Mouse (Mus musculus) adrenal gland (tissue): Measurements from ENCODE around the gene Frem1.

Experiments used
- intact Hi-C: fragments of 180-260 bp; cut with DNase I; formaldehyde crosslinking; loops from one replicate; pipeline ENCODE4 v1.15.1; 2025
- long read RNA-seq, 2 experiments: library from polyadenylated mRNA; unstranded; transcript quantifications; one replicate each; pipeline ENCODE4 v2.0.0; 2020; ENCODE audit warnings: borderline replicate concordance in 1 of 2; ENCODE audit not compliant: insufficient replicate concordance in 1 of 2

Gene Frem1
- long read RNA-seq, experiment 1 = 0 reads
- long read RNA-seq, experiment 2 = 0 reads

DNA sequence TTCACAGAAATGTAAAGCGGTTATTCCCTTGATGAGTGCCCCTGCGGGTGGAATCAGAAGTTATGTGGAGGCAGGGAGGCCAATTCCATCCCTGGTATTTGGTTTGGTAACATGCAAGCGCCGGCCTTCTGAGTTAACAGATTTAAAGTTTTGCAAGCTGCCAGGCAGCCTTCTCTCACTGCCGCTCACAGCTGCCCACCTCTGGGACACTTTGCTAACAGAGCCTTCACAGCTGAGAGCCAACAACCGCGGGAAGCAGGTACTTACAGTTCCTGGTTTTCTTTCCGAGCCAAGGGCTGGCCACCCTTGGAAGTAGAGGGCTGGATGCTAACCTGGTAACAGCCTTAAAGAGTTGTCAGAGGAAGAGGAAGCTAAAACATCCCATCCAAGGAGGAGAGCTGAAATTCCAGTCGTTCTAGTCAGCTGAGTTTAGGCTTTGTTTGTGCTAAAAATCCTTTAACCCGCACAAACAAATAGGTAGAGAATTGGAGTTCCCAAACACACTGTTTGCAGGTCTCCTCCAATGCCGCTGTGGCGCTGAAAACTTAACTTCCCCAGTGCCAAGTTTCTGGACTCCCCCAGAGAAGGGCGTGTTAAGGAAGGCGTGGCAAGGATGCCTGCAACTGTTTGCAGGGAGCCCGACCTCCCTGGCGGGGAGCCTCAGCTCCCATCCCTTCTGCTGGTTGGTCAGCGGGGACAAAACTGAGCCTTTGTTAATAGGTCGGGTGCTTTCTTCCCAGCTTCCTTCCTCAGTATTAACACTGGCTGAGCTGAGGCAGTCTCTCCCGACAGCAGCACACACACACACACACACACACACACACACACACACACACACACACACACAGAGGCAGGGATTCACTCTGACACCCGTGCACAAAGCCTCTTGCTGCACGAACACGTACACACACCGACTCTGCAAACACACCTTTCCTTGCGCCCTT lies at the start of gene Frem1:
Gene Frem1 (minus strand): TSS at position 706 of the 944 bp plus-strand sequence.
- intact Hi-C loops = no loop called here

DNA sequence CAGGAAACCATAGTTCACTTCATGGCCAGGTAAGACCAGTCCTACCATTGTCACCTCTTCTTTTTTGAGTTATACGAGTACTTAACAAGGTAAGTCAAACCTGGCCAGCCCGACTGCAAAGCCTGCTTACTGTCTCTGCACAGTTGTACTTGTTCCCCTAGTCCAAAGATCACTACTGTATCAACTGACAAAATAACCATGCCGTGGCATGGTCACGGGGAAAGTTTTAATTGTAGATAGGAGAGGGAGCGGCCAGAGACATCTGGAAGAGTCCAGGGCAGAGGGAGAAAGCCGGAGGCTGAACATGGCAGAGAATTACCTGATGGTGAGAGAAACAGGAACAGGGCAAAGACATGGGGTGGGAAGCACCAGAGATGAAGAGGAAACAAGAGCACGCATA lies 46.9 kb upstream of the Frem1 start:
- intact Hi-C loops = no loop called here

GRCm38 (mm10) chr4:83093941-83094340 lies 41.8 kb upstream of the Frem1 start:
- intact Hi-C loops = no loop called here

GRCm38 (mm10) chr4:83090691-83091448 lies 38.7 kb upstream of the Frem1 start:
- intact Hi-C loops = no loop called here

- intact Hi-C loops = no loop called here
Observed at GRCm38 (mm10) chr4:83080364-83081174, 28.4 kb upstream of the Frem1 start.

- intact Hi-C loops = no loop called here
Observed at GRCm38 (mm10) chr4:83064191-83064590, 12.1 kb upstream of the Frem1 start.

- intact Hi-C loops = no loop called here
Observed at GRCm38 (mm10) chr4:83061564-83061963, 9.4 kb upstream of the Frem1 start.

DNA sequence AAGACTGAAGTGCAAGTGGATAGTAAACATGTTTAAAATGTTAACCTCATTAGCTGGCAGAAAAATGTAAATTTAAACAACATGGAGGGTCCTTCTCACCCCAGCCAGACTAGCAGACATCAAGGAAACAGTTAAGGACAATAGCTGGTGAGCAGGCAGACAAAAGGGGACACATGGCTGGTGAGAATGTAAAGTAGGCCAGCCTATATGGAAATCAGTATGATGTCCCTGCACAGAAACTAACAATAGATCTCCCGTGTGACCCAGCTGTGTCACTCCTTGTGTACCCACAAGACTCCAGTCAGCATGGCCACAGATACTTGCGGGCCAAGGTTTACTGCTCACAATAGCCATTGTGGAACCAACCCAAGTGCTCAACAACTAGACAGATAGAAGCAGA lies 6.5 kb upstream of the Frem1 start:
- intact Hi-C loops = no loop called here

DNA sequence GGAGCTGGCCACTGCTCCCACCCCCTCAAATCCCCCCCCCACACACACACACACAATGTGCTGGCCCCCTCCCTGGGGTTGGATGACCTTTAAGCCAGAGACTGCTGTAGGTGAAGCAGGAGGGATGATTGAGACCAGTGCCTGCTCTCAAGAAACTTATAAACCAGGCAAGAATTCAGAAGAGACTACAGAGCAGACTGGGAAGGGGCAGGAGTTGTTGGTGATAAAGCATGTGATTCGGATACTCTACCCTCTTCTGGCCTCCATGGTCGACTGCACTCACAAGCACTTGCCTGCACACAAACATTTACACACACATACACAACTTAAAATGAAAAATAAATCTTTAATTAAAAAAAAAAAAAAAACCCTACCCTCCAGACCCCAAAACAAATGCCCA lies 6.0 kb upstream of the Frem1 start:
- intact Hi-C loops = no loop called here

DNA sequence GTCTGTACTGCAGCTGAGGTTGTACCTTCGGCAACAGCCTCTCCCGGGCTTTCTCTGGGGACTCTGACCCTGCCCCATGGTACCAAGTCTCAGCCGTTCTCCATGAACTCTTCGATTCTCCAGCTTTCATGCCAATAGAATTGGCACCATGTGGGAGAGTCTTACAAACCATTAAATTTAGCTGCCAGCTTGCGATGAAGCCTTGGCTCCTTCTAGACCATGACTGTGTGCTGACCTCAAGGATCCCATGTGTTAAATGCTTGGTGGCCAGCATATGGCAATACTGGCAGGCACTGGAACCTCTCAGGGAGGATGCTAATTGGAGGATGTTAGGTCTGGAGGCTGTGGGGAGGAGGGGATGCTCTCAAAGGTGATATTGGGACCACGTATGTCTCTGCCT lies 4.4 kb upstream of the Frem1 start:
- intact Hi-C loops = no loop called here

DNA sequence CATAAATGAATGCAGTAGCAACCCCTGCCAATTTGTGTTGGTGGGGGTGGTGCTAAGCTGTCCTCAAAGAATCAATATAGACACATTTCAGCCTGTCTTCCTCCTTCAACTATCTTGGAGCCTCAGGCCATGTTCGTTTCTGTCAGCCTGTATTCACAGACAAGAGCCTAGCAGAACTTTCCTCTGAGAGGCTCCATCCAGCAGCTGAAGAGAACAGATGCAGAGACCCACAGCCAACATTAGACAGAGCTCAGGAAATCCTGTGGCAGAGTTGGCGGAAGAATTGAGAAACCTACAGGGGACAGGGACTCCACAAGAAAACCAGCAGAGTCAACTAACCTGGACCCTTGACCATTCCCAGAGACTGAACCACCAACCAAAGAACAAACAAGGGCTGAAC lies 3.3 kb upstream of the Frem1 start:
- intact Hi-C loops = no loop called here

DNA sequence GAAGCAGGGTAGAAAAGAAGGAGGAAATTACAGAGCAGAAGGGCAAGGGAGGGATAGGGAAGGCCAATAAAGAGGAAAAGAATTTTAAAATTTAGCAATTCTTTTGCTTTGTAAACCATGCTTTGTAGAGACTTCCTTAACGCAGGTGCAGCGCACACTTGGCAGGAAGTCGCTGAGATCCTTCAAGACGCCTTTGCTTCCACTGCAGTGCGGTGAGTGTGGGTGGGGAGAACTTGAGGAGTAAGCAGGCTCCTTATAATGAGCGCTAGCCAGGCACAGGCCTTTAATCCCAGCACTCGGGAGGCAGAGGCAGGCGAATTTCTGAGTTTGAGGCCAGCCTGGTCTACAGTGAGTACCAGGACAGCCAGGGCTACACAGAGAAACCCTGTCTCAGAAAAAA lies 1.1 kb upstream of the Frem1 start:
- intact Hi-C loops = no loop called here

GRCm38 (mm10) chr4:83051176-83051575 lies 963 bp downstream of the Frem1 start:
- intact Hi-C loops = no loop called here

DNA sequence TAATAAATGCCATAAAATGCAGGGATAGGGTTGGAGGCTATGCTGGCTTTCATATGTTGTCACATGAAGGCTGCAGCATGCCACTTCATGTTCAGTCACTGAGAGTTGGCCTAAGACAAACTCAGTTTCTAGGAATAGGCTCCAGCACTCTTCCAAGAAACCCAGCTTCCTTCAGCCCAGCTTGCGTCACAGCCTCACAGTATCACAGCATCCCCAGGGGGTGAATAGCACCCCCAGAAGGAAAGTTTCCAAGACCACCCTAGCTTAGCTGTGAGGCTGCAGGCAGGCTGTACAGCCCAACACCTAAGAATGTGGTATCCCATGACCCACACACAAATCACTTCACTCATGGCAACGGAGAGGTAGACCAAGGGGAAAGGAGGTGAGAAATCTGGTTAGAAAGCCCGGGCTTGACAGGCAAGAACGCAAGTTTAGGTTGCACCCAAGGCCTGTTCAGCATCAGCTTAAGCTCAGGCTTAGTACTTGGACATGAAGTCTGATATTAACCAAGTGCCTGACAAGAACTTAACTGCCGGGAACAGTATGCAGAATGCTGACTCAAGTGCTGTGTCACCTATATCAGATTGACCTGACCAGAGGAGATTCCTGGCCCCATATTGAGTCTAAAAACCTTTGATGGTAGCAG lies 1.9 kb downstream of the Frem1 start:
- intact Hi-C loops = no loop called here

DNA sequence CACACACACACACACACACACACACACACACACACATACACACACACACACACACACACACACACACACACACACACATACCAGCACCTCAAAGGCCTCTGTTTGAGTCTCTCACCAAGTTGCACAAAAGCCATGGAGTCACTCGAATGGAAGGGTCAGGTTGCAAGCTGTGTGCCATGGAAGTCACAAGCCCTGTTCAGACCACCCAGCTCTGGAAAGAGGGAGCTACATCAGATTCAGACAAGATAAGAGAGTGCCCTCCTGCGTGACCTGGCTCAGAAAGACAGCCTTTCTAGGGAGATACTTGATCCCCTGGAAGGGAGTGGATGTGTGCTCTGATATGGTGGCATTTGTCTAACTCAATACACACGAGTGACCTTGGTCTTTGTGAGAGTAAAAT lies 2.9 kb downstream of the Frem1 start:
- intact Hi-C loops = no loop called here

GRCm38 (mm10) chr4:83048561-83048960 lies 3.6 kb downstream of the Frem1 start:
- intact Hi-C loops = no loop called here

DNA sequence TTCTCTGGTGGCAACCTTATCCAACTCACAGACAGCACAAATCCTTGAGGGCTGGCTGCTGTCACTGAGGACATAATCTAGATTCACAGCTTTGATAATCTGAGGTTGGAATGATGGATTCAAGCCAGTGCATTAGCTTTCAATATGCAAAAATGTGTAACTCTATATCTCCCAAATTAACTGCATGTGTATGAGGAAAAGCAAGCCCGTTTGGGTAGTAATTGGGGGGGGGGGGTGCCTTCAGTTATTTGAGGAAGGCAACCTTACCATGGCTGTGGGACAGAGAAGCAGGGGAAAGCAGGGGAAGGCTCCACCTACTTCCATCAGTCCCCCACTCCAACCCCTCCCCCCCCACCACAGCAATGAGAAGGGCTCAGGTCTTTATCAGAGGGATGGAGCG lies 5.3 kb downstream of the Frem1 start:
- intact Hi-C loops = no loop called here

- intact Hi-C loops = no loop called here
Observed at GRCm38 (mm10) chr4:83046069-83046468, 6.1 kb downstream of the Frem1 start.

DNA sequence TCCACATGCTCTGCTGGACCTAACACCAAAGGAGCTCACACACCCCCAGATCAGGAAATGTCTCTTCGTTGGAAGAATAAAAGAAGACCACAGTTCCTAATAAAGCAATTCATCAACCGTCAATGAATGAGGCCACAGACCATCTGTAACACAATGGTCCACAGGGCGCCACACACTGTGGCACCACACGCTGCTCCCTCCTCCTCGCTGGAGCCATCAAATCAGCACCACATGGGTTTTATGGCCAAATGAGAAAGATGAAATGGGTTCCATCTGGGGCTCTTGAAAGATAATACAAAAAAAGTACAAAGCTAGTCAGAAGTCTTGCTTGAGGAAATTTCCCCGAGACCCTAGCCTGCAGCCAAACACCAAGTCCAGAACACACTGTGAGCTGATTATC lies 6.9 kb downstream of the Frem1 start:
- intact Hi-C loops = no loop called here

DNA sequence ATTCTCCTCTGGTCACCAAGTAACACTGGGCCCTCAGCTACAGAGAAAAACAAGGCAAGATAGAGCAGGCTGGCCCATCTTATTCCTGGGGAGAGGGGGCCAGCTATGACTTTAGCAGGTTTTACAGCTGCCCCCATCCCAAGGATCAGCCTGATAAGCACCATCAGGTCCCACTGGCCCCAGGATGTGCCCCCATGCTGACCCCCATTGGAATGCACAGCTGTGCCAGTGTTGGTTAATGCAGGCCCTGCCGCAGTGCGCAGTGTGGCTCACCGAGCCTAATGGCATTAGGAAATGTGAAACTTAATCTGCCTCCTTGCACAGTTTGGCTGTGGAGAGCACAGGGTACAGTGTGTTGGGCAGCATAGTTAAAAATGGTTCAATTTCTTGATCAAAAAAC lies 11.4 kb downstream of the Frem1 start:
- intact Hi-C loops = no loop called here

DNA sequence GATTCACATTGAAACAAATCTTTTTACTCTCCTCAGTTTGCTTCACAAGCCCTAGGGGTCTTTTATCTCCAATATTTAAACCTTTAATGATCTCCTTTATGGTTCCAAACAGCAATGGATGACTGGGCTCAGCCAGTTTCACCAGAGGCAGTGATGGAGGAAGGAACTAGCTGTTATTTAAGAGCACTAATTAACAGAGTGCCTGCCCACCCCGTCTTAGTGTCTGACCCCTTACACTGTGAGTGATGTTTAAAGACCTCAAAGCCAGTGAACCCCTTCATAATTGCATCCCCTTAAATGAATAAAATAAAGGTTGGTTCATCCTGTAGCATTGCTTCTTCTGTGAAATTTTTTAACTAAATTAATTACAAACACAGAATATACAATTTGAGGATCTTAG lies 19.4 kb downstream of the Frem1 start:
- intact Hi-C loops = no loop called here
